Mouse (Mus musculus): ENCODE data around the gene Atf7ip. TPM values are rescaled to one million over a fixed set of nuclear protein-coding genes. Genes with fewer than 3 reads are reported as not detected.

Atf7ip gene
- polyA plus RNA-seq, 1 experiment from 2014 or later: 36.0 TPM

DNA sequence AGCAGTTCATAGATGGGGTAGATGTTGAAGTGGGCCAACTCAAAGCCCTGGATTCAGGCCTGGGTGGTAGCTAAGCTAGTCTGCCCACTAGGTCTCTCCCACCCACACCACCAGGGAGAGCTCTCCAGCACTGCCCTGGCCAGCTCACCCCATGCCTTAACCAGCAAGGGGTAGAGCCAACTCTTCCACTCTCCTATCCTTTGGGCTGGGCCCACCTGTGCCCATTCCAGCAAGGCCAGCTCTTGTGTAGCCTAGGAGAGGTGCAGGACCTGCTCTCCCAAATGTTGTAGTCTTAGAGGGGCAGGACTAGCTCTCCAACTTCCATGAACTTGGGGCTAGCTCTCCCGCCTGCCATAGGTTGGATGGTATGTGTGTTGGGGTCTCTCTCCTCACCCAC lies 18.4 kb upstream of the Atf7ip start:
- no peak for ATAC-seq (ENCODE audit: low FRiP score)
- H3K4me3 ChIP-seq (replicated peaks): no peak overlapping the region
- 100% methylated on average over 1 of the region's 1 CpGs for WGBS

DNA sequence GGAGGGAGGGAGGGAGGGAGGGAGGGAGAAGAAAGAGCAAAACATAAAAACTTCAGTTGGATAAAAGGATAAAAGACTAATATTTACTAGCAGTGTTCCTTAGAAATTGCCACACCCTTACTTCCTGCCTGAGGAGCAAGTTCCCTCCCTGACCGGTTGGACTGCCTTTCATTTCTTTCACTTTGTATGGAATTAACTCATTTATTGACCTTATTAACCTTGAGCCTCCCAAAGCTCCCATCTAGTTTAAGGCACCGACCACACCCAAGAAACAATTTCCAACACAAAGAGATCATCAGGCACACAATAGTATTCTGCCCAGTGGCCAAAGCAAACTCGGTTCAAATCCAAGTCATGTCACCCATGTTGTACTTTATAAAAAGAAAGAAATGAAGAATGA lies 16.1 kb upstream of the Atf7ip start:
- WGBS: 73% methylated on average over 3 of the region's 3 CpGs
- Histone ChIP-seq H3K4me1 (peaks cover 4% of the 10 kb centered on the region; the same call in 1 of the 2 replicates), H3K9me3 (replicated peaks) (no peaks in the 10 kb centered on the region), H3K4me3 (replicated peaks) (no peak overlapping the region), H3K4me2 (no peak overlapping the region), H3K27ac (replicated peaks) (no peak overlapping the region), H3K36me3 (no peaks in the 10 kb centered on the region), H3K9ac (replicated peaks) (no peak overlapping the region), H3K27me3 (replicated peaks) (no peaks in the 10 kb centered on the region)
- ATAC-seq (ENCODE audit: low FRiP score): no peak

More for the DNA sequence above, 18.4 kb upstream of the Atf7ip start:
- Histone ChIP-seq H3K4me2 (no peak overlapping the region), H3K4me1 (peaks cover 4% of the 10 kb centered on the region; the same call in 1 of the 2 replicates), H3K36me3 (no peaks in the 10 kb centered on the region), H3K27me3 (replicated peaks) (no peaks in the 10 kb centered on the region), H3K9ac (replicated peaks) (no peak overlapping the region), H3K9me3 (replicated peaks) (no peaks in the 10 kb centered on the region), H3K27ac (replicated peaks) (no peak overlapping the region)

DNA sequence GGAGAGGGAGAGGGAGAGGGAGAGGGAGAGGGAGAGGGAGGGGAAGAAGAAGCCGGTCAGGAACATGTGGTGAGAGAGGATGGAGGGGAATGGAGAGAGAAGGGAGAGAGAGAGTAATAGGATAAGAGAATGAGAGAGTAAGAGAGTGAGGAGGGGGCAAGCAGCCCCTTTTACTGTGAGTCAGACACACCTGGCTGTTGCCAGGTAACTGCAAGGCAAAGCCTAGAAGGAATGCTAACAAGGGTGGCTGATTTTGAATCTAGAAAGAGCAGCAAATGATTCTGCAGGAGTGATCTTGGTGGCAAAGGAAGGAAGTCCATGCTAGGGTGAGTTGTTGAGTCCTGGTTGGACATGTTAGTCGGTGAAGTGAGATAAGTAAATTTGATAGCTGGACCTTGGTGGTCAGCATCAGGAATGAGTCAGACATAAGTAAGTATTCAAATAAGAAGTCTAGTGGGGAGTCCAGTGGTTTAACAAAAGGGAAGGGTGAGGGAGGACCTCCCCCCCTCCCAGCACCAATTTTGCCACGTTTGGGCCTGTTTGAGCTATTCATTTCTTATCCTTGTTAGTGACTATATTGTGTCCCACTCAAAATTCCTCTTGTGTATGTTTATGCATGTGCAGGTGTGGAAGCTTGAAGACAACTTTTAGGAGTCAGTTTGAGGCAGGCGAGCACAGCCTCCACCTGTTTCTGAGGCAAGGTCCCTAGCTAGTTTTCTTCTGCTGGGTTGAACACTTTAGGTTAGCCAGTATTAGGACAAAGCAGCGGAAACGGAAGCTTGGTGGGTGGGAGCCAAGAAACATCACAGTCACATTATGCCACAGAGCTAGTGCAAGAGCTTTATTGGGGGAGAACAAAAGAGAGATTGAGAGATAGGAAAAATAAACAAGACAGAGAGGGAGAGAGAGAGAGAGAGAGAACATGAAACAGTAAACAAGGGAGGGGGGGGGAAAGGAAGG lies 15.2 kb upstream of the Atf7ip start:
- H3K27ac ChIP-seq (replicated peaks): no peak overlapping the region
- 70% methylated on average over 6 of the region's 6 CpGs for WGBS
- no peaks in the 10 kb centered on the region for H3K27me3 ChIP-seq (replicated peaks)
- H3K4me2 ChIP-seq: no peak overlapping the region
- no peaks in the 10 kb centered on the region for H3K9me3 ChIP-seq (replicated peaks)
- H3K4me3 ChIP-seq (replicated peaks): no peak overlapping the region
- no peak overlapping the region for H3K9ac ChIP-seq (replicated peaks)
- no peak for ATAC-seq (ENCODE audit: low FRiP score)
- H3K4me1 ChIP-seq: peaks cover 4% of the 10 kb centered on the region; the same call in 1 of the 2 replicates
- no peaks in the 10 kb centered on the region for H3K36me3 ChIP-seq

DNA sequence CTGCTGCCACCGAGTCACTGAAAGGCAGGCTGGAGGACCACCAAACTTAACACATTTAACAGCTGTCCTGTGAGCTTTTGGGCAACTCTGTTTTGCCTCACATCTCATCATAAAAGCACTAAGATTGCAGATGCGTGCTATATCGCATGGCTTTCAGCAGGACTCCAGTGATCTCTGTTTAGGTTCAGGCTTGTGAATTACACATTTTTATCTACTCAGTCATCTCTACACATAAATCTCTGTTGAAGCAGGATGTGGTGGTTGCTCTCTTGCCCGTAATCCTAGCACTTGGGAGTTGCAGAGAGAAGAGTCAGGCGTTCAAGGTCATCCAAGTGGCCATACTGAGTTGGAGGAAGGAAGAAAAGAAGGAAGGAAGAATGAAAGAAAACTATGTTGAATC lies 14.3 kb upstream of the Atf7ip start:
- H3K4me3 ChIP-seq (replicated peaks): no peak overlapping the region
- 87% methylated on average over 5 of the region's 5 CpGs for WGBS
- no peak for ATAC-seq (ENCODE audit: low FRiP score)

DNA sequence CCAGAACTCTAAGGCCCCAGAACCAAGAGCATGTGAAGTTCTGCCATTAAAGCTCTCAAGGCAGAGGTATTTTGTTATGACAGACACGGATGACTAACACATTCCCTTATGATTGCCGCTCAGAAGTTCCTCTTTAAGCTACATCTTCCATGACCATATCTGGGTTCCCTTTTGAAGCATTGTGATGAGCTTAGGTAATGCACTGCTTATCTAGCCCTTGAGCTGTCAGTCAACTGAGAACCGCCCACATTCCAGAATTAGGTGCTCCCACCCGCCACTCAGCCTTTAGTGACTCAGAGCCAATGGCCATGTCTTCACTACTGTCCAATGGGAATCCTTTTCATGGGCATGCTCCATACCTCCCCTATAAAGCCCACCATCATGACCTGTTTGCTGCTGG lies 13.7 kb upstream of the Atf7ip start:
- Histone ChIP-seq H3K4me1 (peaks cover under 1% of the 10 kb centered on the region; the same call in 1 of the 2 replicates), H3K4me3 (replicated peaks) (no peak overlapping the region), H3K9me3 (replicated peaks) (no peaks in the 10 kb centered on the region), H3K4me2 (no peak overlapping the region), H3K36me3 (no peaks in the 10 kb centered on the region), H3K27me3 (replicated peaks) (no peaks in the 10 kb centered on the region), H3K27ac (replicated peaks) (no peak overlapping the region), H3K9ac (replicated peaks) (no peak overlapping the region)
- WGBS: 94% methylated on average over 4 of the region's 4 CpGs
- no peak for ATAC-seq (ENCODE audit: low FRiP score)

More for the DNA sequence above, 14.3 kb upstream of the Atf7ip start:
- Histone ChIP-seq H3K36me3 (no peaks in the 10 kb centered on the region), H3K27ac (replicated peaks) (no peak overlapping the region), H3K9me3 (replicated peaks) (no peaks in the 10 kb centered on the region), H3K4me2 (no peak overlapping the region), H3K4me1 (peaks cover 4% of the 10 kb centered on the region; the same call in 1 of the 2 replicates), H3K27me3 (replicated peaks) (no peaks in the 10 kb centered on the region), H3K9ac (replicated peaks) (no peak overlapping the region)

DNA sequence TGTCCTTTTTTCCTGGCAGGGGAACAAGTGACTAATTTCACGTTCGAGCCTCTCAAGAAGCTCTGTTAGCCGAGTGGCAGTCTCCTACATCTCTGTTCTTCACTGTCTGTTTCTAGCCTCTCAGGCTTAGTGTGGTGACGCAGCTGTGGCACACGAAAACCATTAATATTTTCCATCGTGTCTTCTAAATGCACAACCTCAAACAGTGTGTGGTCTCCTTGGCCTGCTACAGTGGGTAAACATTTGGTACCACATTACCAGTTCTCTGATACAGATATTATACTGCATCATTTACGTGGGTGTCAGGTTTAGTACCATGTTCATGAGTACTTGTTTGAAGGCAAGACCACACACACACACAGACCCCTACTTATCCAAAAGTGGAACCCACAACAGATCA lies 12.5 kb upstream of the Atf7ip start:
- Histone ChIP-seq H3K27me3 (replicated peaks) (no peaks in the 10 kb centered on the region), H3K9ac (replicated peaks) (no peak overlapping the region), H3K9me3 (replicated peaks) (no peaks in the 10 kb centered on the region), H3K36me3 (no peaks in the 10 kb centered on the region), H3K4me1 (no peaks in the 10 kb centered on the region), H3K4me3 (replicated peaks) (no peak overlapping the region), H3K4me2 (no peak overlapping the region), H3K27ac (replicated peaks) (no peak overlapping the region)
- 90% methylated on average over 7 of the region's 7 CpGs for WGBS
- no peak for ATAC-seq (ENCODE audit: low FRiP score)

DNA sequence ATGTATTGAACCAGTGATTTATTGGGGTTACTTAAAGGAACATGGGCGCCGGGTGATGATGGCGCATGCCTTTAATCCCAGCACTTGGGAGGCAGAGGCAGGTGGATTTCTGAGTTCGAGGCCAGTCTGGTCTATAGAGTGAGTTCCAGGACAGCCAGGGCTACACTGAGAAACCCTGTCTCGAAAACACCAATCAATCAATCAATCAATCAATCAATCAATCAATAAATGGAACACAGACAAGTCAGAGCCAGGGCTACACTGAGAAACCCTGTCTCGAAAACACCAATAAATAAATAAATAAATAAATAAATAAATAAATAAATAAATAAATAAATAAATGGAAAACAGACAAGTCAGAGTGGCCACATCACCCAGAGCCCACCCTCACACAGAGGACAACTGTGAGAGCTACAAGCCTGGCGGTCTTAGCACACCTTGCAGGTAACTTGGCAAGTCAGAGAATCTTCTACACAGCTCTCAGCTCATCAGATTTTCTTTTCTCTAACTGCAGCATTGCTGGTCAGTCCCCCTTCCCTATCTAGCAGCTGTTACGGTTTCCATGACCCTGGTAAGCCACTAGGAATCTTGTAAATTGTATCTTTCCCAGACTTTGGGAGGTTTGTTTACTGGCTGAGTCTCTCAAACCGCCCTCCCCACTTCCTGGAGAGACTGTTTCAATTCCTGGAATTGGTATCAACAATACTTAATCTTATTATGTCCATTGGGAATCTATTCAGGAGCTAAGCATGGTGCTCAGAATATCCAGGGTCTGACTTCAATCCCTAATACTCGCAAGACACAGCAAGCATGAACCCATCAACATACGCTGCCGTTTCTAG lies 11.8 kb upstream of the Atf7ip start:
- no peaks in the 10 kb centered on the region for H3K36me3 ChIP-seq
- no peak overlapping the region for H3K27ac ChIP-seq (replicated peaks)
- no peaks in the 10 kb centered on the region for H3K27me3 ChIP-seq (replicated peaks)
- no peak overlapping the region for H3K9ac ChIP-seq (replicated peaks)
- H3K4me2 ChIP-seq: no peak overlapping the region
- no peak overlapping the region for H3K4me3 ChIP-seq (replicated peaks)
- H3K4me1 ChIP-seq: no peaks in the 10 kb centered on the region
- H3K9me3 ChIP-seq (replicated peaks): no peaks in the 10 kb centered on the region
- ATAC-seq (ENCODE audit: low FRiP score): no peak
- 94% methylated on average over 12 of the region's 12 CpGs for WGBS

DNA sequence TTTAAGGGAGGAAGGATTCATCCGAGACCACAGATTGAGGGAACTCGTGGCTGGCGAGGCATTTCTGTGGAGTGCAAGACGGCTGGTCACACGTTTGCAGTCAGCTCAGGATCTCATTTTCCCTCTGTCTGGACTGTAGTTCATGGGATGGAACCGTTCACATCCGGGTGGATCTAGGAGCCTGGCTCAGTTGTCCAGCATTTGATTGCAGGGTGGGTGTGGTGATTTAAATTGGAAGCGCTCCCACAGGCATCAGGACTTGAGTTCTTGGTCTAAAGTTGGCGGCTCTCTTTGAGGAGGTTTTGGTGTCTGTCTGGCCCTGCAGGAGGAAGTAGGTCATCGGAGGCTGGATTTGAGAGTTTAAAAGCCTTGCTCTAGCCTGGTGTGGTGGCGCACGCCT lies 10.9 kb upstream of the Atf7ip start:
- Histone ChIP-seq H3K9me3 (replicated peaks) (no peaks in the 10 kb centered on the region), H3K4me2 (no peak overlapping the region), H3K4me3 (replicated peaks) (no peak overlapping the region), H3K36me3 (no peaks in the 10 kb centered on the region), H3K4me1 (no peaks in the 10 kb centered on the region), H3K9ac (replicated peaks) (no peak overlapping the region), H3K27me3 (replicated peaks) (no peaks in the 10 kb centered on the region), H3K27ac (replicated peaks) (no peak overlapping the region)
- 93% methylated on average over 12 of the region's 12 CpGs for WGBS
- no peak for ATAC-seq (ENCODE audit: low FRiP score)

DNA sequence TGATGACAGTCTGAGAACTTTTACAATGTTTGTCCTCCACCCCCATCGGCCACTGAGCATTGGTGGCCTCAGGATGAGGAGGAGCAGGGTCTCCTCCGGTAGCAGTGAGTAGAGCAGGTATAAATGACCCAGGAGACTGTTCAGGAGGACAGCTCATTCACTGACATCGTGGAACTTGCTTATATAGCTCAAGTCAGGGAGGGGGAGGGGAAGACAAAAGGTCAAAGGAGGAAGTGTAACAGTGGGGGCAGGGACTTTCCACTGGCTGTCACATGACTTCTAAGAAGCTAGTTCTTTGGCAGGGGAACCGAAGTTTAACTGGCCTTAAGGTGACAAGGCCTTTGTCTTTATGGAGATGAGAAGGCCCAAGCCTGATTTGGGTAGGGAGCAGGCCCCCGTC lies 8.2 kb upstream of the Atf7ip start:
- no peak overlapping the region for H3K9ac ChIP-seq (replicated peaks)

DNA sequence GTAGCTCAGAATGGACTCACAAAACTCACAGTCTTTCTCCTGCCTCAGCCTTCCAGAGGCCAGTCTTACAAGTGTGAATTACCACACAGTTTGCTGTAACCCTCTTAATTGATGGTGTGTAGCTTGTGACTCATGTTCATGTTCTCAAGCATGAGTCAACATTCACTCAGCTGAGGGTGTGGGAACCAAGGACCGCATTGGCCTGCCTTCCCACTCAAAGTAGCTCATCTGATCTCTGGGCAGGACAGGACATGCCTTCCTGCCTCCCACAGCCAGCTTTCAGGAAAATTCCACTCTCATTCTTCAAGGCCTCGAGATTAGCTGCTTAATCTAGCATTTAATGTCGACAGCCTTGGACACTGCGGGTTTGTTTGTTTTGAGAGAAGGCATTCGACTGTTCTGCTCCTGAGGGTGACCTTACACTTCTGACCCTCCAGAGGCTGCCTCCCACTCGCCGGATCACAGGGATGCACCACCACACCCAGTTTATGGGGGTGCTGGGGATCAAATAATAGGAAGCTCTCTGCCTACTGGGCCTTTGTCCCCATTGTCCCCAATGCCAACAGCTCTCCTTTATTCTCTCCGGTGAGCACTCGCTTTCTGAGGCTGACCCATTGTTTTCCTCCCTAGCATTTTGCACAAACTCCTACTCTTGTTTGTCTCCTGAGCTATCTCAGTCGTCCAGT lies 6.5 kb upstream of the Atf7ip start:
- Histone ChIP-seq H3K9me3 (replicated peaks) (no peaks in the 10 kb centered on the region), H3K9ac (replicated peaks) (no peak overlapping the region), H3K27ac (replicated peaks) (no peak overlapping the region), H3K4me3 (replicated peaks) (no peak overlapping the region), H3K36me3 (no peaks in the 10 kb centered on the region), H3K4me2 (no peak overlapping the region), H3K27me3 (replicated peaks) (no peaks in the 10 kb centered on the region), H3K4me1 (no peaks in the 10 kb centered on the region)
- WGBS: 37% methylated on average over 10 of the region's 10 CpGs
- ATAC-seq (ENCODE audit: low FRiP score): no peak

More for the DNA sequence above, 8.2 kb upstream of the Atf7ip start:
- Histone ChIP-seq H3K36me3 (no peaks in the 10 kb centered on the region), H3K27me3 (replicated peaks) (no peaks in the 10 kb centered on the region), H3K4me2 (no peak overlapping the region), H3K9me3 (replicated peaks) (no peaks in the 10 kb centered on the region), H3K27ac (replicated peaks) (no peak overlapping the region), H3K4me3 (replicated peaks) (no peak overlapping the region), H3K4me1 (no peaks in the 10 kb centered on the region)
- no peak for ATAC-seq (ENCODE audit: low FRiP score)
- 57% methylated on average over 5 of the region's 5 CpGs for WGBS

DNA sequence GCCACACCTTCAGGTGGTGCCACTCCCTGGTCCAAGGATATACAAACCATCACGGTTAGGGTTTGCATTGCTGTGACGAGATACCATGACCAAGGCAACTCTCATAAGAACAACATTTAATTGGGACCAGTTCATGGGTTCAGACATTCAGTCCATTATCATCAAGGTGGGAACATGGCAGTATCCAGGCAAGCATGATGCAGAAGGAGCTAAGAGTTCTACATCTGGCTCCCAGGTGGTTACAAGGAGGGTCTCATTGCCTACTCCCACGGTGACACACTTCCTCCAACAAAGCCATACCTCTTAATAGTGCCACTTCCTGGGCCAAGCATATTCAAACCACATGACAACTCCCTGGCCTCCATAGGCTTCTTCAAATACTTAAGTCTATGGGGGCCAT lies 2.7 kb downstream of the Atf7ip start:
- H3K9ac ChIP-seq (replicated peaks): no peak overlapping the region
- 89% methylated on average over 3 of the region's 3 CpGs for WGBS
- no peak for ATAC-seq (ENCODE audit: low FRiP score)
- no peaks in the 10 kb centered on the region for H3K36me3 ChIP-seq
- H3K9me3 ChIP-seq (replicated peaks): no peaks in the 10 kb centered on the region
- H3K4me1 ChIP-seq: no peaks in the 10 kb centered on the region
- no peak overlapping the region for H3K27ac ChIP-seq (replicated peaks)
- H3K4me3 ChIP-seq (replicated peaks): no peak overlapping the region
- H3K27me3 ChIP-seq (replicated peaks): no peaks in the 10 kb centered on the region
- H3K4me2 ChIP-seq: no peak overlapping the region
